Mouse (Mus musculus): ENCODE results near the gene Gpr152.
A peak's percentile ranks its signal among the peaks of the same experiment; 100 is the strongest.

Gpr152 gene

DNA sequence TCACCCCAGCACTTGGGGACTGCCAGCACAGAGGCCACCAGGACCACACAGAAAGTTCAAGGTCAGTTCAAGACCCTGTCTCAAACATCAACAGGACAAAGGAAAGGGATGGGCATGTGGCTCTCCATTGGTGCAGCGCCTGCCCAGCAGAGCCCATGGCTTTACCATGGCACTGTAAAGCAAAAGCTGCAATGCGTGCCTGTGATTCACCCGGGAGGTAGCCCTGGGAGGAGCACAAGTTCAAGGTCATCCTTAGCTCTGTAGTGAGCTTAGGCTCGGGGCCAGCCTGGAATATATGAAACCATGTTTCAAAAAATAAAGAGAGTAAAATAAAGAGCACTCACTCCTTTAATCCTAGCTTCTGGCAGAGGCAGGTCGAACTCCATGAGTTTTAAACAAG lies 12.3 kb downstream of the Gpr152 start:
- DNase-seq: no peak

DNA sequence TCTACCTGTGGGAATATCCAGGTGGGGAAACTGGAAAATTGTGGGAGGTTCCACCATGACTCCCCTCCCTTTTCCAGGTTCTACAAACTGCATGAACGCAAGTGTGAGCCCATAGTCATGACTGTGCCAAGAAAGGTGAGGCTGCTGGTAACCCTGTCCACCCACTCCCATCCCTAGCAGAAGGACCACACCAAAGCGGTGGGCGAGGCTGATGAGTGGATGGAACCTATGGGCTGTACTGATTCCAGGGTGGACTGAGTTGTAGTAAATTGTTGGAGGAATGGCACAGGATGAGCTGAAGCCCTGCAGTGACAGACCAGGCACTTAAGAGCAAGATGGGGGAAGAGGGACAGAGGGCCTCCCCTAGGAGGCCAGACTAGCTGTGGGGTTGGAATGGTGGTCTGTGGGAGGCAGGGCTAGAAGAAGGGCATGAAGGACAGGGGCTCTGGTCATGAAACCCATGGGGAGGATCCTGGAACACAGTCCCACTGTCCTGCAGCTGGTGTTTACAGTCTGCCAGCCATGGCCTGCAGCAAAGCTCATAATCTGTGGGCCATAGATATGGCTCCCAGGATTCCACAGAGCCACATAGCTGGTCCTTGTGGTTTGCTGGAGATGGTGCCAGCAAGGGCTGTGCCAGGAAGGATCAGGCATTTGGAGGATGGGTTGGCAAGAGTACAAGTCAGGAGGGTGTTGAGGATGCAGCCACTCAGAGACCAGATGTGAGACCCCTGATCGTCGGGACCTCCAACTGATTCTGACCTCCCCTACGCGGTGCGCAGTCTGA lies 13.1 kb downstream of the Gpr152 start:
- no peak for DNase-seq

DNA sequence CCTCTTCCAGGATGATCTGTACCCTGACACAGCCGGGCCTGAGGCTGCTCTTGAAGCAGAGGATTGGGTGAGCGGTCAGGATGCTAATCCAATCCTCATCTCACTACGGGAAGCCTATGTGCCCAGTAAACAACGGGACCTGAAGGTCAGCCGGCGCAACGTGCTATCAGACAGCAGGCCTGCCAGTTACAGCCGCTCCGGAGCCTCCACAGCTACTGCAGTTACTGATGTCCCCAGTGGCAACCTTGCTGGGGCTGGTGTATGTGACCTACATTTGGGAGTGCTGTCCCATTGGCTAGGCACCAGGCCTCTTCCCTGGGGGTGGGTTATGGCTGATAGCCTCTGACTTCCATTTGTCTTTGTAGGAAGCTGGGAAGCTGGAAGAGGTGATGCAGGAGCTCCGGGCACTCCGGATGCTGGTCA lies 13.7 kb downstream of the Gpr152 start, which contains the start of gene Ptprcap:
TSS of gene Ptprcap (plus strand) at position 373 of the 423 bp plus-strand sequence.
- DNase-seq: no peak

DNA sequence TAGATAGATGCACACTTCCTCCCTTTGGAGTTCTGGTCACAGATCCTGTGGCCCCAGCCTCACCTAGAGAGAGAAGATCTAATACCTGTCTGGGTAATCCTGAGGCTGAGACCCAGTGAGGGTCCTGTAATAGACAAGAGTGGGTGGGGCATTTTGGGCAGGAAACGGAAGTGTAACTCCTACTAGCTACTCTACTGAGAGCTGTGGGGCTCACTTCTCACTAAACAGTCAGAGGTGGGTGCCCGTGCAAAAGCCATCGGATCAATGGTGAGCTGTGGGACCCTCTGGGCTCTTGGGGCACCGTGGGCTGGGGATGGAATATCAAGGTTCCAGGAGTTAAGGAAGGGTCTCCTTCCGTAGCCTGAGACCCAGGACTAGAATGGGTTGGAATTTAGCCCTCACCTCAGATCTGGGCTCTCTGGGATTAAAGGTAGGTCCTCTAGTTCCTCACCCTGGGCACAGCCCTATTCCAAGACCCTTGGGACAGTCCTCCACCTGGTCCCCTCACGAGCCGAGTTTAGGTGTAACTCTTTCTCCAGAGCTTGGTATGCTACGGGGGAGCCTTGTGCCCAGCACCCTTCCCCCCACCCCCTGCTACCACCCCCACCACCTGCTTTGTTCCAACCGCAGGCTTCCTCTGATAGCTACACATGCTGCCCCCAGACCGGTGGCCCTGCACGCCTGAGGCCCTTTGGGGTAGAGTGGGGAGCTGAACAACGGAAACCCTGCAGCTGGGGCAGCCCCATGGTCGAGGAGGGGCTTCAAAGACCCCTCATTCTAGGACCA lies 15.0 kb downstream of the Gpr152 start:
- no peak for DNase-seq

DNA sequence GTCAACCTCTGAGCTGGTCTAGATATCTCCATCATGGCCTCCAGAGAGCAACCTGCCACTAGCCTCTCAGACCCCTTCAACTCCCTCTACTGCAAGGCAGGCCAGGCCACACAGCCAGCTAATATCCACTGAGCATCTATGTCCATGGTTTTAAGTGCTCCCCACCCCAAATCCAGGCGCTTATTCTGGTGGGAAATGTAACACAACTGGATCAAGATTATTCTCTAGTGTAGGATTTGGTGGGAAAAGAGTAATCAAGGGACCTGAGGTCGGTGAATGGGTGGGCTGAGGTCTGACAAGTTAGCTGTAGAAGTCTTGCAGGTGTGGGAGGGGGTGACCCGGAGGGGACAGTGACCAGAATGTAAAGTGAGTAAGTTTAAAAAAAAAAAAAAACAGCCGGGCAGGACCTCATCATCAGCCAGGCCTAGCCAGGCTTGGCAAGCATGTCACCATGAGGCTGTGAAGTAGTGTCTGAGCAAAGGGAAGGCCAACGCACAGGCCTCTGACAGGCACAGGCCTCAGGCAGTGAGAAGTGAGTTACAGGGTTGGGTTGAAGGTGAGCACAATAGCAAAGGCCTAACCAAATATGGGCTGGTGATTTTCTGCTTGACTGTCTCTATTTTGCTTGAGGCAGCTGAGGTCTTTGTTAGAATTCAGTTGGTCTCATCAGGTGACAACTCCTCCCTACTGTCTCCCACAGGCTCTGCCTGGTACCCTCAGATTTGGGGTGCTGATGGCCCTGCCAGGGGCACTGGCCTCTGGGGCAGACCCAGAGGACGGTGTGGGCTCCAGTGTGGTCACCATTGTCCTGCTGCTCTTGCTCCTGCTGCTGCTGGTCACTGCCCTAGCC lies 15.9 kb downstream of the Gpr152 start:
- DNase-seq: no peak

DNA sequence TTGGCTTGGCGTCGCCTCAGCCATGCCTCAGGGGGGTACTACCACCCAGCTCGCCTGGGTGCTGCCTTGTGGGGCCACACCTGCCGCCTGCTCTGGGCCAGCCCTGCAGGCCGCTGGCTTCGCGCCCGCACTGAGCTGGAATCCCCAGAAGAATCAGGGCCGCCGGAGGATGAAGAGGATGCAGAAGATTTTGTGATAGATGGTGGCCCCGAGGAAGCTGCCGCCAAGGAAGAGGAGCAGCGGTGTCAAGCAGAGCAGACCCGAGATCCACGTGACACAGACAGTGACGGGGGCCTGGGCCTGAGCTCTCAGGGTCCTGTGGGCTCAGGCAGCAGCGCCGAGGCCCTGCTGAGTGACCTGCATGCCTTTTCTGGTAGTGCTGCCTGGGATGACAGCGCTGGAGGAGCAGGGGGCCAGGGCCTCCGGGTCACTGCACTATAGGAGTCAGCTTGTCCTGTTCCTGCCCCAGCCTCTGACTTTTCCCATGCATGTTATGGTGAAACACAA lies 16.5 kb downstream of the Gpr152 start:
- DNase-seq: no peak

DNA sequence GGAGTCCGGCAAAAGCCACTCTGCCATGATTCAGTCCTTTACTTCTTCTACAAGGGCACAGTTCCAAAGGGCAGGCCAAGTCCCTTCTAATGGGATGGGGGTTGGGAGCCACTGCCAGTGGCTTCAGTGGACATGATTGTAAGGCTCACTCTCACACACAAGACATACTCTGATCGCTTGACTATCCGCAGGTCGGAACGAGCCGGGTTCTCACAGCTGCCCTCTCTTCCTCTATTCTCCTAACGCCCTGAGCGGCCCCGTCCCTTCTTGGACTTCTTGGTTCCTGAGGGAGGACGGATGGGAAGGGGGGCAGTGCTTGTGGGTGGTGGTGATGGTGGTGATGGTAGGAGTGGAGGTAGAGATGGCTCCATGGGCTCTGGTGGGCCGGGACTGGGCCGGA lies 17.2 kb downstream of the Gpr152 start:
- no peak for DNase-seq

DNA sequence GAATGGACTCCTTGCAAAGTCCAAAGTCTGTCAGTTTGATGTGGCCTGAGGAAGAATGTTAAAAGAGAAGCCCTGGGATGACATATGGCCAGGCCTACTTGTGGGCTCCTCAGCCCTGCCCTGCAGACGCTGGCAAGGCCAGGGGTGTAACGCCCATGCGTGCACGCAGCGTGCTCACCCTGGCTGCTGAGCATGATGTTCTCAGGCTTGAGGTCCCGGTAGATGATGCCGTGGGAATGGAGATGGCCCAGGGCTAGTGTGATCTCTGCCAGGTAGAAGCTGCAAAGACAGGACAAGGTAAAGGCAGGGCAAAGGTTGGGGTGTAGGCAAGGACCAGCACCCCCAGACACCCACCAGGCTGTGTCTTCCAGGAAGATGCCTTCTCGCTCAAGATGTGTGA lies 19.5 kb downstream of the Gpr152 start:
- no peak for DNase-seq

DNA sequence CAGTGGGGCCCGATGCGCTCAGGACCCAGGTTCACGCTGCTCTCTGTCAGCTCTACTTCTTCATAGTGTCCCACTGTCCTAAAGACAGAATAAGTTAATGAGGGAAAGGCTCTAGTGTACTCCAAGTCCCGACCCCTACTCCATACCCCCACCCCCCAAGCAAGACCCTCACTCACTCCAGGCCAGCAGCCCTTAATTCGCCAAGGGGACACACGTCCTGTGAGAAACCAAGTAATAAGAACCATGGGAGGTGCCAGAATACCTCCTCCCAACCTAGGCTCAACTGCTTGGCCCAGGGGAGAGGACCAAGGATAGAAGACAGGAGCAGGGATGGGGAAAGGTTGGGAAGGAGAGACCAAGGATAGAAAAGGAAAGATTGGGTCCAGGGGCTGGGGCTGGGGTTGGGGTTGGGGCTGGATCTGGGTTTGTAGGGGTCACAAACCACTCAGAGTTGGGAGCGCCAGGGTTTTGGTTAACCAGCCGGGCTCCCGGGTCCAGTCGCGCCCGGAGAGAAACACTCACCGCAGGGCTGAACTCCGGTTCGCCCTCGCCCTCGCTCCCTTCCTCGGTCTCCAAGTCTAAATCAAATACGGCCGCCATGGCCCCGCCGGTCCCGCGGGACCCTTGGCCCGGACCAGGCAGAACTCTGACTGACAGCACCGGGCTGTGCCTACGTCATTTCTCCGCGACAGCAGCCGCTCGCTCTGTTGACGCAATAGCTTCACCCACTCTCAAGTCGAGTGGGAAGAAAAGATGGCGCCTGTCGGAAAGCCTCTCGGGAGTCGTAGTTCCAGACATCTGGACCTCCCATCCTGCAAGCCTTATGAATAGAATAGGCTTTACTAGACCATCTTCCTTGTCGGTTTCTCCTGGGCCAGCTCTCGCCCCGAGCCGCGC lies 23.3 kb downstream of the Gpr152 start, which contains the start of gene Rps6kb2:
TSS of gene Rps6kb2 (minus strand) at position 709 of the 897 bp plus-strand sequence.
- peak; percentile 97 for DNase-seq

DNA sequence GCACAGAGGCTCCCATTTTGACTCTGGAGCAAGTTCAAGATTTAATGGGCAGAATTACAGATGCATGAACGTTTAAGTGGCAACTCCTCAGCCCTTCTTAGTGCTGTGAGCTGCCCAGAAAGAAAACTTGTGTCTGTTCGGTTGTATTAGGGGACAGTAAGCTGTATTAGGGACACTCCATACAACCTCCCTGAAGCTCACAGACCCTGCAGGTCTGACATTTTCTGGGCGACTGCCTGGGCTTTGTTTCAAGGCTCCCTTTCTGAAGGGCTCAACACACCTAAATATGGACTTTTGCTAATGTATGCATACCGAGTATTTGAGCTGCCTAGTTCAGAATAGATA lies 23.9 kb downstream of the Gpr152 start:
- DNase-seq: no peak

DNA sequence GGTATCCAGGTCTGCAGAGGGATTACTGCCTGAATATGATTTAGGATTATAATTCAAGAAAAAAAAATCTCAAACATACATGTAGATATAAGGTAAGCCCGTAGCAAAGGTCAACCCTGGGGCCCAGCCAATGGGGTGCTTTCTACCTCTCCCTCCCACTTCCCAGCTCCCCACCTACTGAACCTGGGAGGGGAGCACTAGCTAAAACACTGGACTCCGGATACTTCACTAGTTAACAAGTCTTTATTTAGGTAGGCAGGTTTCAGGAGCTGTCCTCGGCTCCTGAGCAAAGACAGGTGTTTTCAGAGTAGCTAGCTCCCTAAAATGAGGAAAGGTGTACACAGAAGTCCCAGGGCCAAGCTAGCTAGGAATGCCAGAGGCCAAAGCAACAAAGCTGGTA lies 24.5 kb downstream of the Gpr152 start:
- no peak for DNase-seq

DNA sequence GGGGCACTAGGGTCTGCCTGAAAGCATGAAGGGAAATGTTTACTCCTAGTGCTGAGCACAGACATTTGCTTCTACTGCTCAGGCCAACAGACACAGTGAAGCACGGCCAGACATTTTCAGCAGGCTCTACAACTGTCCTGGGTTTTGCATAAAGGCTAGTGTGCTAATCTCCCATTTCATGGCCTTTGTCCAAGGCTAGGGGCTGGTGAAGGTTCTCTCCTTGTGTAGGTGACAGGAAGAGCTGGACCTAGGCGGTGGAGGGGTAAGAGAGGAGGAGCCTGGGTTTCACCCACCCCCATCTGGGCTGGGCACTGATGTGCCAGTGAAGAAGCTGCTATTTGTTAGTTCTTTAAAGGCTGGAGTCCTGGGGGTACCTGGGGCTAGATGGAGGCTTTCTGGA lies 25.1 kb downstream of the Gpr152 start:
- no peak for DNase-seq

DNA sequence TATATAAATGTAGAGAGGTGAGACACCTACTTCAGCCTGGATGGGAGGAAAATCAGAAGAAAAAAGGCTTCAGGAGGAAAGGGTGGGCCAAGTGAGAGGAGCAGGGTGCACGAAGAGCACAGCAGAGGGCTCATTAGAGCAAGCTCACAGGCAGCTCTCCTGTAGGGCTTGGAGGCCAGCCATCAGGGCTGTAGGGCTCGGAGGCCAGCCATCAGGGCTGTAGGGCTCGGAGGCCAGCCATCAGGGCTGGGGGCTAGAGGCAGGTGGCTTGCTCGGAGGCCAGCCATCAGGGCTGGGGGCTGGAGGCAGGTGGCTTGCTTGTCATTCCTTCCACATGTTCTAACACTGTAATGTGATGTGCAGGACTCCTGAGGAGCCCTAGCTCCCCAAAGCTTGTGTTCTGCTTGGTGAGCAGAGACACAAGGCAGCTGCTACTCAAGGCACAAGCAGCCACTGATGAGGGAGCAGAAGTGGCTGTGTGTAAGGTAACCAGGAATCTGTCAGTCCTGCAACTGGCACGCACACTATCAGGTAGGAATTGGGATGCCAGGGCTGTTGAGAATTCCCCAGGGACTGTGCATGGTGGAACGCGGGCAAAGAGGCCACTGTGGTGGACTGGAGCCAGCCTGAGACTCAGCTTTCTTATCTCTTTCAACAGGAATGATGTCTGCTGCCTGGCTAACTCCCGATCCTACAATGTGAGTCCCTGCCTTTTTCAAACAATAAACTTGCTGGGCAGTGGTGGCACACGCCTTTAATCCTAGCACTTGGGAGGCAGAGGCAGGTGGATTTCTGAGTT lies 27.3 kb downstream of the Gpr152 start:
- DNase-seq: no peak

DNA sequence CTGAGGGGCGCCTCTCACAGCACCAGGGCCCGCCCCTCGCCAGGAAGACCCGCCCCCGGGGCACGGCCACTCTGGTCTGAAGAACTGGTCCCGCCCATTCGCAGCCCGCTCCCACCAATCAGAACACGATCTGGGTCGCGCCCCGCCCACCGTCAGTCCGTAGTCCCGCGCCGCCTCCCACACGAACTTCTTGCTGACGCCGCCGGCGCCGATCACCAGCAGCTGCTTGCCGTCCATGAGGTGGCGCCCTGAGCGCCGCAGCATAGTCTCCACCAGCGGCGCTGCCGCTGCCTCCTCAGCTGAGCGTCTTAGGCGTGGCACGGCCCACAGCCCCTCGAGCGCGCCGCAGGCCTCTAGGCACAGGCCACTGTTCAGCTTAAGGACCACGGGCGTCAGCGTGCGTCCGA lies 29.8 kb downstream of the Gpr152 start:
- peak; percentile 99 for DNase-seq

DNA sequence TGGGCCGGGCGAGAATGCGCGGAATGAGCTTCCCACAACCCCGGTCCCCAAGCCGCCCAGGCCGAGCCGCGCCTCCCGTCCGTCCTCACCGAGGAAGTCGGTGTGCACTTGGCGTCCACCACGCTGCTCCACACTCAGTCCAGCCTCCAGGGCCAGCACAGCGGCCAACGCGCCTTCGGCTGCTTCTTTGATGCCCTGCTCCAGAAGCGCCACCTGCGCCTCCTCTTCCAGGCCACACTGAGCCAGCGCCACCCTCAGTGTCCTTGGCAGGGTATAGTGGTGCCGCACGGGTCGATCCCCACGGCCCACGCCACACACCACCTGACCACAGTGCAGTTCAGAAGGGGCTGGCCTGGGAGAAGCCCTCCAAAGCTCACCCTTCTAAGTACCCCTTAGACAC lies 30.2 kb downstream of the Gpr152 start:
- DNase-seq: no peak

DNA sequence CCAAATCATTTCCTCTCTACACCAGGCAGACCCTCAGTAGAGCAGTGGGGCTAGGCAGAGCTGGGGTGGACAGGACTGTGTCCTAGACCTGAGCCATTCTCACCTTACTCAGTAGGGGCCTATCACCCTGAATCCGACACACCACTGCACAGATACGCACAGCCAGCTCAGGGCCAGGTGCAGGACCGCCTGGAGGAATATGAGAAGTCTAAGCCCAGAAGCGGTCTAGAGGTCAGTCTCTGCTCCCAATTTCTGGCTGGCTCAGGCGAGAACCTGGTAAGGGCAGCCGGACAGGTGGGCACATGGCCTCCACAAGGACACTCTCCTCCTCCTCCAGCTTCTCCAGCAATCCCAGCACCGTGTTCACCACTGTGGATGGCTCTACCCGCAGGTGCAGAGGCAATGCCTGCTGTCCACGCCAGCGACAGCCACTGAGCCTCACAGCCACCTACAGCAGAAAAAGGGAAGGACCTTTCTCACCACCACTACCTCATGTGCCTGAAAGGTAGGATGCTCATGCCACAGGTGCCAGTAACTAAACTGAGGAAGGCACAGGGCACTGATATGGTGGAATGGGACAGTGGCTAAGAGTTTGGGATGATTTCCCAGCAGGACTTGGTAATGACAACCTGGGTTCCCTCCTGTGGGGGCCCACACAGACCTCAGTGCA lies 31.3 kb downstream of the Gpr152 start:
- DNase-seq: no peak

DNA sequence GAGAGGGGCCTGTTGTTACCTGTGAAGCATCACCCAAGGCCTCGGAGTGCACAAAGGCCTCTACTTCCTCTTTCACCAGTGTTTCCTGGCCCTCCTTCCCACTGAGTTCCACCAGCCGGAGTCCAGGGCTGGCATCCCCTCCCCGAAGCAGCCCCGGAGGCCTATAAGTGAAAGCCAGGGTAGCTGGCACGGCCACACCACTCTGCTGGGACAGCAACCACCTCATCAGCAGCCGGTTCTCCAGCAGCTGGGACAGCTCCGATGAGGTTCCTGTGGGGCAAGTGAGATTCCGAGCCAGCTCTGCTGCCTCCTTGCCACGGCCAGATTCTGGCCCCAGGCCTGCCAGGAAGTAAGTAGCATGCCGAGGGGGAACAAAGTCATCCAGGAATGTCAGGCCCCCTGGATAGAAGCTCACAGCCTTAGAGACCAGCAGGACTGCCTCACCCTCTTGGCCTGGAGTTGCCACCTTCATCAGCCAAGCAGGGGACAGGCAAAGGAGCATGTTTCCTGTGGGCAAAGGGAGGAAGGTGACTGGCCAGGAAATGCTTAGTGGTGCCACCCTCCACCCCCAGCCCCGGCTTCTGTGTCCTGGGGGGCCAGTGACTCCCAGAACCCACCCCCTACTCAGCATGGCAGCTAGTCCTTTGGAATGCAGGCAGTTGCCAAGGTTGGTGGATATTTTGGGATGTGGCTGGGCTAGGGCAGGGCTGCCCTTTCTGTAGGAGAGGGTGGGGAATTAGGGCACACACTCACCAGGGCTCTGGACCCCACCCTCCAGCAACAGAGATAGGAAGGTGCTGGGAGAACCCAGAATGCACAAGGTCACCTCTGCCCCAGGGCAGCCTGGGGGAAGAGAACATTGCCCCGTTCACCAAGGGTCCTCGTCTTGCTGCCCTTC lies 32.1 kb downstream of the Gpr152 start:
- DNase-seq: no peak

DNA sequence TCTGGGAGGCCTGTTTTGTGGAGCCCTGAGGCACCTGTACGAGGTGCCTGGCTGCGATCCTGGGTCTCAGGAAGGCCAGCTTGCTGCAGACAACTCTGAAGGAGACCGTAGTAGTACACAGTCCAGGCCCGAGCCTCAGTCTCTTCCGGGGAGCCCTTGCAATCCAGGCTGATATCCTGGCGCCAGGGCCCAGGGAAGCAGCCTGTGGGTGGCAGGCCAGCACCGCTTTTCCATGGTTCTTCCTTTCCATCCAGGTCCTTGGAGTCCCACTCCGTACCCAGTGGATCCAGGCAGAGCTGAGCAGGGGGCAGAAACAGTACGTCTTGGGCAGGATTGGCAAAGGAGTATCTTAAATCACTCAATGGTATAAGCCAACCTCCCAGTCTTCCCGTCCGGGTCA lies 33.3 kb downstream of the Gpr152 start:
- DNase-seq: no peak

DNA sequence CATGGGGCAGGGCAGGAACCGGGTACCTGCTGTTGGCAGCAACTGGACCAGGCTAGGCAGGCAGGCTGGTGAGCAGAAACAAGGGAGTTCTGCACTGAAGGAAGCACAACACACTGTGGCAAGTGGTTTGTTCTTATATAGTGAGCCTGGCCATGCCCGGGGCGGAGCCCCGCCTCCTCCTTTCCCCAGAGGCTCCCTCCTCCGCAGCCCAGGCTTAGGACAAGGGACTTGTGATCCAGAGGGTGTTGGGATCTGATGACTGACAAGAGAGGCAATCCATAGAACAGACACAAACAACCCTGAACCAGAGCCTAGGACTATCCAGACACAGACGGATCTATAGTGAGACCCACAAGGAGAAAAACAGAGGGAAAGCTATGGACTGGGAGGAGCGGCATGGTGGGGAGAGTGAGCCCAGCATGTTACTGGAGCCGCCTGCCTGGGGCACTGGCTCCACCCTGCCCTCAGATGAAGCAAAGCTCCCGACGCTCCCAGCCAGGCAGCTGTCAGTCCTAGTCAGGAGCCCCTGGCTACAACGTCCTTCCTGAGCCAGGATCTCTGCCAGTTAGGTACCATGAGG lies 35.9 kb downstream of the Gpr152 start, which contains the start of gene Carns1:
TSS of gene Carns1 (minus strand) at position 112 of the 580 bp plus-strand sequence.
- DNase-seq: no peak
